Mouse (Mus musculus) liver, embryonic 14.5 days (tissue): ENCODE measurements around the gene Bace1. TPM values are rescaled to one million over a fixed set of nuclear protein-coding genes. Genes with fewer than 3 reads are reported as not detected.

Experiments
- ATAC-seq: fragments of 200-750 bp; cut with Nextera tagmentation; 2 replicates; pipeline ENCODE4 v1.8.0; 2017; ENCODE audit warnings: moderate number of reproducible peaks, mild to moderate bottlenecking, moderate library complexity; ENCODE audit not compliant: insufficient read depth
- DNase-seq, 3 experiments: peaks; one replicate each; pipeline ENCODE4 v3.0.0-alpha.2; 2012 to 2013; ENCODE audit warnings: low read depth in 3 of 3, low spot score in 3 of 3
- H3K27ac ChIP-seq: fragments of 300-500 bp; sonication (generic); 2 replicates; pipeline ENCODE4 v1.5.1; 2014; ENCODE audit warnings: moderate library complexity, mild to moderate bottlenecking, control low read depth, inconsistent platforms
- H3K27me3 ChIP-seq: fragments of 300-500 bp; sonication (generic); 2 replicates; pipeline ENCODE4 v1.6.1; 2014; ENCODE audit warnings: mild to moderate bottlenecking, low read length, moderate library complexity; ENCODE audit not compliant: control insufficient read depth, insufficient read depth
- H3K36me3 ChIP-seq: fragments of 300-500 bp; sonication (generic); replicated peaks from 2 replicates; pipeline ENCODE4 v1.6.1; 2014; ENCODE audit warnings: low read depth; ENCODE audit not compliant: control insufficient read depth, insufficient read depth
- H3K4me1 ChIP-seq, 2 experiments: fragments of 200-500 bp in 1 of 2; fragments of 300-500 bp in 1 of 2; sonication (generic) in 1 of 2; replicated peaks; 2 replicates each; pipeline ENCODE4 v1.6.1; 2012 to 2014; ENCODE audit warnings: antibody characterized with exemption in 1 of 2, inconsistent platforms in 1 of 2, low read length in 1 of 2; ENCODE audit not compliant: control insufficient read depth in 2 of 2, insufficient read depth in 2 of 2
- H3K4me2 ChIP-seq: fragments of 300-500 bp; sonication (generic); 2 replicates; pipeline ENCODE4 v1.6.1; 2014; ENCODE audit warnings: low read depth, mild to moderate bottlenecking, control low read depth, moderate library complexity
- H3K4me3 ChIP-seq, 2 experiments: fragments of 200-500 bp in 1 of 2; fragments of 300-500 bp in 1 of 2; sonication (generic) in 1 of 2; 2 replicates each; pipeline ENCODE4 v1.5.1; 2012 to 2014; ENCODE audit warnings: low read depth in 2 of 2, low read length in 2 of 2, mild to moderate bottlenecking in 2 of 2, control low read depth in 1 of 2, inconsistent platforms in 1 of 2, moderate library complexity in 1 of 2; ENCODE audit not compliant: insufficient read depth in 1 of 2
- H3K9ac ChIP-seq: fragments of 300-500 bp; sonication (generic); replicated peaks from 2 replicates; pipeline ENCODE4 v1.6.1; 2014; ENCODE audit warnings: mild to moderate bottlenecking, control low read depth, moderate library complexity
- H3K9me3 ChIP-seq: fragments of 300-500 bp; sonication (generic); 2 replicates; pipeline ENCODE4 v1.6.1; 2016; ENCODE audit warnings: low read length, mixed read lengths; ENCODE audit not compliant: control insufficient read depth
- CTCF ChIP-seq: IDR thresholded peaks from 2 replicates; pipeline ENCODE4 v1.5.1; 2016; ENCODE audit warnings: antibody characterized with exemption, low read depth, control low read depth
- EP300 ChIP-seq: IDR thresholded peaks from 2 replicates; pipeline ENCODE4 v1.6.1; 2016; ENCODE audit warnings: antibody characterized with exemption, low read depth
- WGBS: fragments of 180-500 bp; shearing (Covaris S2); extraction: QIAGEN DNeasy Blood & Tissue Kit; methylation state at CpG from one replicate; pipeline ENCODE4 v1.1.7; 2014; ENCODE audit not compliant: insufficient replicate concordance; 5-methylcytosine and 5-hydroxymethylcytosine counted together
- polyA plus RNA-seq, 2 experiments: library from polyadenylated mRNA; depleted of rRNA in 1 of 2; stranded (reverse) in 1 of 2; unstranded in 1 of 2; fragments of >200 nt; fragmentation: Nextera tagmentation in 1 of 2; extraction: Ambion mirVana in 1 of 2; gene quantifications; 2 replicates each; pipeline versions ENCODE4 v1.2.1 to v1.2.3; 2012 to 2014

Bace1 gene
- polyA plus RNA-seq, 2 experiments, result 3.1 to 3.6 TPM

GRCm38 (mm10) chr9:45833461-45833860, 4.9 kb upstream of the Bace1 start:
- H3K27me3 ChIP-seq, result peaks cover 2% of the 10 kb centered on the region; the same call in 1 of the 2 replicates
- H3K9me3 ChIP-seq, result no peaks in the 10 kb centered on the region
- H3K4me3 ChIP-seq, result no peak overlapping the region
- TF ChIP-seq EP300 (no peak), CTCF (no peak)
- H3K4me1 ChIP-seq, result no peaks in the 10 kb centered on the region; a peak in 1 of 4 replicates
- no peak overlapping the region for H3K4me2 ChIP-seq
- ATAC-seq, result no peak
- H3K9ac ChIP-seq, result no peak overlapping the region
- DNase-seq, result no peak
- no peak overlapping the region for H3K27ac ChIP-seq
- 62% methylated on average over 2 of the region's 2 CpGs for WGBS
- no peaks in the 10 kb centered on the region for H3K36me3 ChIP-seq

- Histone ChIP-seq H3K36me3 (no peaks in the 10 kb centered on the region), H3K4me3 (peak overlapping the region in 1 of 2 experiments; percentile 61; a peak in 2 of 4 replicates), H3K4me1 (peaks cover 0 to 15% of the 10 kb centered on the region in 2 experiments; a peak in 3 of 4 replicates), H3K9ac (no peak overlapping the region), H3K4me2 (peak overlapping the region; percentile 48), H3K27ac (no peak overlapping the region), H3K9me3 (no peaks in the 10 kb centered on the region), H3K27me3 (peaks cover 12% of the 10 kb centered on the region)
- ATAC-seq, result no peak
- 23% methylated on average over 4 of the region's 4 CpGs for WGBS
- no peak for DNase-seq
- no peak for TF ChIP-seq EP300
- no peak for TF ChIP-seq CTCF
These were observed 329 bp upstream of the Bace1 start for GRCm38 (mm10) chr9:45838069-45838433.

GRCm38 (mm10) chr9:45839139-45839981, 980 bp downstream of the Bace1 start:
- Histone ChIP-seq H3K9me3 (no peaks in the 10 kb centered on the region), H3K4me1 (peaks cover 0 to 15% of the 10 kb centered on the region in 2 experiments; a peak in 3 of 4 replicates), H3K4me2 (peak overlapping the region; percentile 48), H3K36me3 (no peaks in the 10 kb centered on the region), H3K27me3 (peaks cover 12% of the 10 kb centered on the region), H3K27ac (no peak overlapping the region), H3K4me3 (peak overlapping the region; percentile 56 to 61), H3K9ac (peak overlapping the region; percentile 36)
- TF ChIP-seq EP300, result no peak
- no peak for TF ChIP-seq CTCF
- peak; percentile 35; the same call in 1 of the 2 replicates for ATAC-seq
- WGBS, result 19% methylated on average over 17 of the region's 17 CpGs
- no peak for DNase-seq

GRCm38 (mm10) chr9:45839982-45840300, 1.6 kb downstream of the Bace1 start:
- DNase-seq, result no peak
- Histone ChIP-seq H3K9ac (no peak overlapping the region), H3K36me3 (no peaks in the 10 kb centered on the region), H3K4me2 (peak overlapping the region; percentile 48), H3K4me1 (peaks cover 0 to 15% of the 10 kb centered on the region in 2 experiments; a peak in 3 of 4 replicates), H3K9me3 (no peaks in the 10 kb centered on the region), H3K27ac (no peak overlapping the region), H3K27me3 (peaks cover 12% of the 10 kb centered on the region), H3K4me3 (peak overlapping the region; percentile 56 to 61)
- ATAC-seq, result no peak
- TF ChIP-seq EP300, result no peak
- TF ChIP-seq CTCF, result no peak
- 55% methylated on average over 7 of the region's 7 CpGs for WGBS

DNA sequence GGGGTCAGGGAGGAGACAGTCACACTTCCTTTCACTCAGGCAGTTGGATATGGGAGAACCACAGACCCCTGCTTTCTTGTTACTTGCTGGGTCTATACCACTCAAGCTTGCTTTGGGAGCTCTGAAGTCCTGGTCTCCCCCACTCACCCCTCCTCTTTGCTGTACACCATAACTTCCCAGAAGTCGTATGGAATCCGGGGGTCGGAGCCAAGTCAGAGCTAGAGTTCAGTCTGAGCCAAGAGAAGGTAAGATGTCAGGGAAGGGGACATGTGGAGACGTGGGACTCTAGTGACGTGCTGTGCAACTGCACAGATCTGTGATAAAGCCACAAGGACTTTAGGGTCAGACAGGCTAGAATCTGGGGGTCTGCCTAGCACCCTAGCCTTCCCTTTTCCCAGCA, 2.0 kb downstream of the Bace1 start:
- Histone ChIP-seq H3K4me1 (peaks cover 0 to 15% of the 10 kb centered on the region in 2 experiments; a peak in 3 of 4 replicates), H3K4me2 (peak overlapping the region; percentile 48), H3K4me3 (peak overlapping the region; percentile 56 to 61), H3K9ac (no peak overlapping the region), H3K36me3 (no peaks in the 10 kb centered on the region), H3K9me3 (no peaks in the 10 kb centered on the region), H3K27me3 (peaks cover 12% of the 10 kb centered on the region), H3K27ac (no peak overlapping the region)
- ATAC-seq (no peak), DNase-seq (no peak)
- TF ChIP-seq CTCF (no peak), EP300 (no peak)
- 57% methylated on average over 5 of the region's 5 CpGs for WGBS
